Mouse (Mus musculus) left cerebral cortex, postnatal 14 days (tissue): Measurements from ENCODE around the gene Prkn. TPM values are rescaled to one million over a fixed set of nuclear protein-coding genes. Genes with fewer than 3 reads are reported as not detected.

ENCODE experiments used
- DNase-seq, 2 experiments: peaks; one replicate each; pipeline ENCODE4 v3.0.0; 2021 to 2022; ENCODE audit warnings: low spot score in 2 of 2, mixed read lengths in 1 of 2
- intact Hi-C: fragments of 180-260 bp; cut with DNase I; formaldehyde crosslinking; loops from one replicate; pipeline ENCODE4 v1.15.1; 2025
- total RNA-seq, 2 experiments: library from RNA; stranded (reverse); gene quantifications; 2 replicates each; pipeline ENCODE4 v1.2.3; 2021

Prkn gene
- total RNA-seq, 2 experiments from 2014 or later, result 16.3 to 16.7 TPM

DNA sequence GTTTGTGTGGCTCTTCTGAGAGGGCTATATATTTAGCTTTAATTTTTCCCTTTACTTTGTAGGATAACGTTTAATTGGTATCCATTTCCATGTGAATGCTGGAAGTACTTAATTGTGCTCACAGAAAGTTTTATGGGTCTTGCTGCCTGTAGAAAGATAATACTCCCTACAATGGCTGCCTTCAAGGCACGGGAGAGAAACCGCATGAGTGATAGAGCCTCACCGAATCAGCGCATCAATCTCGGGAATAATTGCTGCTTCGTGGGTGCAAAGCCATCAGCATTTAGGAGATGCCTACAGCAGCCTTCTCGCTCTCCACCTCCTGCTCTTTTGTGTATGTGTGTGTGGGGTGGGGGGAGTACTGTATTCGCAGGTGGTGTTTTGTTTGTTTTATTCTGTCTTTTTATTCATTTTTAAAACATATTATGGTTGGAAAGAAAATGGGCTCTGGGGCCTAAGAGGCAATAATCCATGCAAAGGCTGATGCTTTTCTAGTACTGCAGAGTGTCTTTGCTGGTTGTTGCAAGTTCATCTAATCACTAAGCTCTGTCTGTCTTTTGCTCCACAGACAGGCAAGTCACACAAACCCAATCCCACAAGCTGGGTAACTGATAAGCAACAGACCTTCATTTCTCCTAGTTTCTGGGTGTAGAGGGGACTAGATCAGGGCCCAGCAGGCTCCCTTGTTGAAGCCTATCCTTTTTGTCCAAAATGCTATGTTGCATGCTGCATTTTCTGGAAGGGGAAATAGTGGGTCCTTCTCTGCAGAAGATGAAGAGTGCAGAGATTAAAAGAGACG is 119.1 kb downstream of the Prkn start:
- no peak for DNase-seq
- intact Hi-C loops, result no loop called here

DNA sequence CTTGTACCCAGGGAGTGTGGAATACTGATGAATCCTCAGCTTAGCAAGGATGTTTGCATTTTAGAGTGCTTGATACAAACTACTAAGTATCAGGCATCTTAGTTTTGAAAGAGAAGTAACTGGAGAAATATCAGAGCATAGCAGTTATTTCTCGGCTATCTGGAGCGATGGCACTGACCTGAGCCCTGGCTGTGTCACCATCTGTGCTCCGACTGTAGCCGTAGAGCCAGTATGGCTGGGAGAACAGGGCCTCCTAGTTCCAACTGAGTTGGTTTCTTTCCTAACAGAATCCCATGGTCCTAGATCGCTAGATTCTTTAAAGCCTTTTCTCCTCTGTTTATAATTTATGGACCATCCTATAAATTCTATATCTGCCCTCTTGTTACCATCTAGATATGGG is 122.0 kb downstream of the Prkn start:
- intact Hi-C loops, result no loop called here
- no peak for DNase-seq

DNA sequence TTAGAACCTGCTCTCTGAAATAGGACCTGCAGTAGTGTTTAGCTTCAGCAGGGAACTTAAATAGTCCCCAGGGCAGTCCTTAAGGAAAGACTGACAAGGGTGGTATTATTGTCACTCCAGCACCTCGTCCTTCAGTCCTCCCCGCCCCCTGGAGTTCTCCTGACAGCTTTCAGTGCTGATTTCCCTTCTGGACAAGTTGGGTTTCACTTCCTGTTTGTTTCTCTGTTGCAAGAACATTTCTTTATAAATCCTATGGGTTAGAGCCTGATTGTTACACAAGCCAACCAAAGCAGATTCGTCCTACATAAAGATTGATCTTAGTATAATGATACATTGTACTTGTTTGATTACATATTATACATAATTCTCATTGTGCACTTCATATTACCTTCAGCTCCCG is 142.0 kb downstream of the Prkn start:
- DNase-seq, result no peak
- intact Hi-C loops, result no loop called here

GRCm38 (mm10) chr17:10987040-10987439 is 146.9 kb downstream of the Prkn start:
- intact Hi-C loops, result no loop called here
- no peak for DNase-seq

DNA sequence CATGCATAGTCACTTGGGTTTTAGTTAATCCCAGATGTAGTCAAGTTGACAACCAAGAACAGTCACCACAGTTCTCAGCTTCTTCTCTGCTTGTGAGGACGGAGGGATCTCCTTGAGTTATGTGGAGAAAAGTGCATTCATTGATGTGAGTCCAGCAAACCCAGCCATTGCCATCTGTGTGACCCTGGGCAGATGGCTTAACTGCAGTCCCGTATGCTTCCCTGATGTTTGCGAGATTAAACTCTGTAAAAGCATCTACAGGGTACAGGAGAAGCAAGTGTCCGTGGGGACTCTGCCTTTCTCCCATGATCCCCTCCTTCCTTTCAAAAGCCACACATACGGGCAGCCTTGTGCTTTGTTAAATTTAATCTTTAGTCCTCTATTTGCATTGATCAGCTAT is 157.1 kb downstream of the Prkn start:
- no peak for DNase-seq
- intact Hi-C loops, result no loop called here

DNA sequence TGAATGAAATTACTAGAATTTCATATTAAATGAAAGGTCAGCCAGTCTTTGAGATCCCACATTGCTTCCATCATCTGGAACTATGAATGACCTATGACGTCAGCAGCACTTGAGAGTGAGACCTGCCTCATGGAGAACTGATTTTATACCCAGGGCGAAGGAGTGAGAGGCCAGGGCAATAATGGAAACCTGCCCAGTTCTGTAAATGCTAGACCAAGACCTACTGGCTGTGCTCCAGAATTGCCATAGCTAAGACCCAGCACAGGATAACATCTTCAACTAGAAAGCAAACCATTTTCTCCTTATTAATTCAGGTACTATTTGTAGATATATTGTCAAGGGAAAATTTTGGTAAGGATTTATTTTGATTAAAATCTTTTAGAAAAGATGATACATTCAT is 183.2 kb downstream of the Prkn start:
- intact Hi-C loops, result no loop called here

GRCm38 (mm10) chr17:11029348-11029747 is 189.2 kb downstream of the Prkn start:
- intact Hi-C loops, result no loop called here
- no peak for DNase-seq

More for the DNA sequence above, 183.2 kb downstream of the Prkn start:
- no peak for DNase-seq

GRCm38 (mm10) chr17:11030936-11031335 is 190.8 kb downstream of the Prkn start:
- intact Hi-C loops, result no loop called here
- no peak for DNase-seq

DNA sequence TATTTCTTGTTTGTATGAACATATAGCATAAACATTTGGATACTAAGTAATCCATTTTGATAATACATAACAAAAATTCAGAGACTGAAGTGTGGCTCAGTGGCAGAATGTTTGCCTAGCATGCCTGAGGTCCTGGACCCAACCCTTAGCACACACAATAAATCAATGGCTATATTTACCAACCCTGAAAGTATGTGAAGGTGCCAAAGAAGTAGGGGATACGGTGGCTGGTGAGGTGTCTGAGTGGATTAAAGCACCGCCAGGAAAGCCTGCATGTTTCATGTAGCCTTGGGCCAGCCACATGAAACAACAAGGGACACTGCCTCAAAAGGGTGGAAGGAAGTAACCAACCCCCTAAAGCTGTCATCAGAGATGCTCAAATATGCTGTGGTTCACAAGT is 192.2 kb downstream of the Prkn start:
- intact Hi-C loops, result no loop called here
- DNase-seq, result no peak

GRCm38 (mm10) chr17:11033594-11033993 is 193.4 kb downstream of the Prkn start:
- DNase-seq, result no peak
- intact Hi-C loops, result no loop called here

- intact Hi-C loops, result no loop called here
- DNase-seq, result no peak
Measured at GRCm38 (mm10) chr17:11038272-11038671, 198.1 kb downstream of the Prkn start.

- intact Hi-C loops, result no loop called here
Measured at GRCm38 (mm10) chr17:11058986-11059385, 218.8 kb downstream of the Prkn start.

DNA sequence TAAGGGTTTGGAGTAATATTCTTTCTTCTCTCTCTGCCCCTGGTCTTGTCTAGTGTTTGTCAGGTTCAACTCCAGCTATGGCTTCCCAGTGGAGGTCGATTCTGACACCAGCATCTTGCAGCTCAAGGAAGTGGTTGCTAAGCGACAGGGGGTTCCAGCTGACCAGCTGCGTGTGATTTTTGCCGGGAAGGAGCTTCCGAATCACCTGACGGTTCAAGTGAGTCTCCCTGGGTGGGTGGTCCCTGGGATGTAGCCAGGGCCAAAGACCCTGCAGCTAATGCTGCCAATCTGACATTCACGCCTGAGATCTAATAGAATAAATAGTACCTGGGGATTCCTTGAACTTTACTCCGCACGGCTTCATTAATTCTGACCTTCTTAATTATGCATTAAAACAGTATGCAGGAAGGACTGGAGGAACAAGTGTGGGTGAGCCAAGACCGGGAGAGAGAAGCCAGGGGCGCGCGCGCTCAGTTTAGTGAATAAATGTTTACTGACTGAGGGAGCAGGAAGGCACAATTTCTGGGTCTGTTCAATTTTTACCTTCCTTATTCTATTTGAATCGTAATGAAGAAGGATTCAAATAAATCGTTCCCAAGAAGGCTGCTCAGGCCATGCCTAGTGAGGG is 227.0 kb downstream of the Prkn start:
- no peak for DNase-seq
- intact Hi-C loops, result no loop called here

More at GRCm38 (mm10) chr17:11058986-11059385, 218.8 kb downstream of the Prkn start:
- DNase-seq, result no peak

GRCm38 (mm10) chr17:11067704-11068475 is 227.7 kb downstream of the Prkn start:
- peak; percentile 48 to 52 for DNase-seq
- intact Hi-C loops, result no loop called here

- DNase-seq, result no peak
- intact Hi-C loops, result no loop called here
Measured at GRCm38 (mm10) chr17:11070996-11071395, 230.8 kb downstream of the Prkn start.

- DNase-seq, result peak; percentile 65 to 68
- intact Hi-C loops, result no loop called here
Measured at GRCm38 (mm10) chr17:11076319-11076903, 236.2 kb downstream of the Prkn start.

- intact Hi-C loops, result no loop called here
- DNase-seq, result no peak
Measured at GRCm38 (mm10) chr17:11086492-11086891, 246.3 kb downstream of the Prkn start.

DNA sequence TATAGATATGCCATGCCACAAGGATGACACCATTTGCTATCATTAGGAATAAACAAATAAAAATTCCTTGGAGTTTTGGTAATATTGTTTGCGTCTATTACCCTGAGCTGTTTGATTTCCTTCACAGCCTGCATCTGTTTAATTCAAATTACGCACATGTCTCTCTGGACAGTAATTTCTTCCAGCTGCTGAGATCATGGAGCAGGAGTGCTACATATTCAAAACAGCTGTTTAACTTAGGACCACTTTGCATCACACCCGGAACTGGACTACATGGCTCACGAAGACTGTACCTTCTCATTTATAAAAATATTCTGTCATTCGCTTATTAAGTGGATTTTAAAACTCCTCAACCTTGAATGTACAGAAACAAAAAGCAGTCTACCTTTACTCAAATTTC is 246.9 kb downstream of the Prkn start:
- intact Hi-C loops, result no loop called here
- DNase-seq, result no peak

- intact Hi-C loops, result no loop called here
- DNase-seq, result no peak
Measured at GRCm38 (mm10) chr17:11087823-11088222, 247.6 kb downstream of the Prkn start.

DNA sequence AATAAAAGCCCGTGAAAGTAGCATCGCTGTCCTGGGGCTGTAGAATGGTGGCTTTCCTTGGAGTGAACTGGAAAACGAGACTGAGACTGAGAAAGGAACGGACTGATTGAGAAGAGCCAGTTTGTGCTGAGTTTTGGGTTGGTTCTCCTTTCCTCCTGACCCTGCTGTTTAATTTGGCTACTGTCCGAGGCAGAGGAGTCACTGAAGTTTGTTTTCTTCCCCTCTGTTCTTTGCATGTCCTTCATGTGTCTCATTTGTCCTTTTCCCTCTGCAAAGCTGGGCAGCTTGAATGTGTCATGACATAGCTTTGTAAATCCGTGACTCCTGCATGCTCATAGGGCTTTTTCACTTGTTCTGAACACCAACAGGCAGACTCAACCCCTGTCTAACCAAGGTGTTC is 249.2 kb downstream of the Prkn start:
- intact Hi-C loops, result no loop called here
- DNase-seq, result no peak
